Mouse (Mus musculus) limb, embryonic 10.5 days (tissue): ENCODE measurements around the gene Zfhx3. TPM values are rescaled to one million over a fixed set of nuclear protein-coding genes. Genes with fewer than 3 reads are reported as not detected.
"Not testable (repeated sequence)": the region's sequence is repeated elsewhere in the genome, so short reads cannot be mapped to it uniquely, and the experiment has no call there.

Experiments used
- DNase-seq: peaks from one replicate; pipeline ENCODE4 v3.0.0-alpha.2; 2017; ENCODE audit warnings: low spot score
- H3K27ac ChIP-seq: fragments of 300-500 bp; sonication (generic); 2 replicates; pipeline ENCODE4 v1.5.1; 2016; ENCODE audit warnings: mild to moderate bottlenecking
- H3K27me3 ChIP-seq: fragments of 300-500 bp; sonication (generic); 2 replicates; pipeline ENCODE4 v1.6.1; 2016; ENCODE audit warnings: low read depth, mild to moderate bottlenecking; ENCODE audit not compliant: poor library complexity, severe bottlenecking
- H3K36me3 ChIP-seq: fragments of 300-500 bp; sonication (generic); 2 replicates; pipeline ENCODE4 v1.6.1; 2016; ENCODE audit warnings: mild to moderate bottlenecking, moderate library complexity
- H3K4me1 ChIP-seq: fragments of 300-500 bp; sonication (generic); 2 replicates; pipeline ENCODE4 v1.6.1; 2016
- H3K4me3 ChIP-seq: fragments of 300-500 bp; sonication (generic); 2 replicates; pipeline ENCODE4 v1.5.1; 2016; ENCODE audit warnings: mild to moderate bottlenecking, moderate library complexity
- H3K9me3 ChIP-seq: fragments of 300-500 bp; sonication (generic); replicated peaks from 2 replicates; pipeline ENCODE4 v1.6.1; 2016; ENCODE audit warnings: mild to moderate bottlenecking
- whole genome bisulfite sequencing: fragments of 180-500 bp; shearing (Covaris S2); methylation state at CpG from one replicate; pipeline ENCODE4 v1.1.7; 2016; 5-methylcytosine and 5-hydroxymethylcytosine counted together
- polyA plus RNA-seq: library from polyadenylated mRNA; unstranded; fragments of >200 nt; fragmentation: Nextera tagmentation; extraction: Ambion mirVana; gene quantifications from 2 replicates; pipeline ENCODE4 v1.2.1, GENCODE M21; 2016

Gene Zfhx3
- 15.8 and 28.1 TPM in 2 replicates for polyA plus RNA-seq

DNA sequence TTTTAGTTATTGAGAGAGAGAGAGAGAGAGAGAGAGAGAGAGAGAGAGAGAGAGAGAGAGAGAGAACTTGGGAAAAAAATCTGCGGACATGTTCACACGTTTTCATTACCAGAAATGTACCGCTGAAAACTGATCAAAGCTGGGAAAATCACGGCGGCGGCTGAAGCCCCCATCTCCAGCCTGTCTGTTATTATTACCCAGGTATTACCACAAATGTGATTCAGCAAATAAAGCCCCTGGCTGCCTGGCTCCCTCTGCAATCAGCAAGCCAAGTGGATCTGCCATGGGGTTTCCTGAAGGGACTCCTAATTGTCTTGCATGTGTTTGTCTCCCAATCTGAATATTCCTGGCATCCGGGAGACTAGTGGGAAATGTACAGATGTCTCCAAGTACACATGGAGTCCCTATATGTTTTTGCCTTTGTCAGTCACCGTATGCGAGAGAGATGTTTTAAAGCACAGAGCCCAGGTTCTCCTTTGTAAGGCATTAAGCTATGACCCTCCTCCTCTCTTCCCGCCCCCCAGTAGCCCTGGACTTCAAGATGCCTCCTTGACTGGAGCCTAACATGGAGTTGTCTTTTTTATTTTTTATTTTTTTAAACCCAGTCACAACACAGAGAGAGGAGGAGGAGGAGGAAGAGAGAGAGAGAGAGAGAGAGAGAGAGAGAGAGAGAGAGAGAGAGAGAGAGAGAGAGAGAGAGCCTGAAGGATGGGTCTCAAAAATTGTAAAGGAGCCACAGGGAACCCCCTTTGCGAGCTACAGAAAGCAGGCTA, at the start of gene Zfhx3:
Gene Zfhx3 (plus strand): TSS at position 723 of the 773 bp plus-strand sequence.
- peak within 1 kb of the TSS; percentile 43 for H3K4me3 ChIP-seq
- H3K27ac ChIP-seq = peak within 1 kb of the TSS; percentile 72
- peaks cover 68% of the 10 kb centered on the region for H3K4me1 ChIP-seq
- H3K9me3 ChIP-seq = no peaks in the 10 kb centered on the region
- peaks cover 36% of the 10 kb centered on the region for H3K27me3 ChIP-seq
- 20% methylated on average over 11 of the region's 11 CpGs for WGBS
- DNase-seq = no peak
- H3K36me3 ChIP-seq = no peaks in the 10 kb centered on the region

DNA sequence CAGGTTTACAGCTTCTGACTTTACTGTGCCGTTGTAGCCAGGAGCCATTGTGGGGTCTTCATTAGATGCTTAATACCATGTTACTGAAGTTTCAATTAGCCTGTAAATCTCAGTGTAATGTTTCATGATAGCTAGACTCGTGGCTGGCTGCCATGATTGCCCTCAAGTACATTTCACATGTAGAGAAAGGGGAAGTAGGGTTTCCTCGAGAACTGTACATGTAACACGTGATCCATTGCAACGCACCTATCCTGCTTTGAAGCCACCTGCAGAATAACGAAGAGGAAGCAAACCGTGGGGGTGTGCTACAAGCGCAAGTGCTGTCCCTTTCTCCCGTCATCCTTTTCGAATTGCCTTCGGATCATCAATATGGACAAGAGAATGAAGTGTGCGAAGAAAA, 23.5 kb upstream of the Zfhx3 start:
- Histone ChIP-seq H3K27ac (no peak overlapping the region), H3K9me3 (no peaks in the 10 kb centered on the region), H3K4me3 (no peak overlapping the region), H3K36me3 (no peaks in the 10 kb centered on the region), H3K4me1 (0 out of 2 replicates have a peak, but pooled peaks cover 3% of the 10 kb centered on the region), H3K27me3 (no peaks in the 10 kb centered on the region)
- 92% methylated on average over 12 of the region's 12 CpGs for WGBS
- DNase-seq = no peak

- Histone ChIP-seq H3K4me1 (peaks cover 10% of the 10 kb centered on the region; the same call in 1 of the 2 replicates), H3K27me3 (no peaks in the 10 kb centered on the region), H3K9me3 (no peaks in the 10 kb centered on the region), H3K36me3 (no peaks in the 10 kb centered on the region), H3K27ac (no peak overlapping the region), H3K4me3 (no peak overlapping the region)
- 85% methylated on average over 15 of the region's 15 CpGs for WGBS
- no peak for DNase-seq
Measured at GRCm38 (mm10) chr8:107926149-107926548, 16.3 kb upstream of the Zfhx3 start.

- WGBS = 93% methylated on average over 4 of the region's 4 CpGs
- H3K4me3 ChIP-seq = no peak overlapping the region
- no peak for DNase-seq
- H3K27ac ChIP-seq = no peak overlapping the region
- H3K27me3 ChIP-seq = no peaks in the 10 kb centered on the region
- H3K9me3 ChIP-seq = no peaks in the 10 kb centered on the region
- H3K4me1 ChIP-seq = peaks cover 19% of the 10 kb centered on the region
- no peaks in the 10 kb centered on the region for H3K36me3 ChIP-seq
Measured at GRCm38 (mm10) chr8:107936725-107937124, 5.7 kb upstream of the Zfhx3 start.

DNA sequence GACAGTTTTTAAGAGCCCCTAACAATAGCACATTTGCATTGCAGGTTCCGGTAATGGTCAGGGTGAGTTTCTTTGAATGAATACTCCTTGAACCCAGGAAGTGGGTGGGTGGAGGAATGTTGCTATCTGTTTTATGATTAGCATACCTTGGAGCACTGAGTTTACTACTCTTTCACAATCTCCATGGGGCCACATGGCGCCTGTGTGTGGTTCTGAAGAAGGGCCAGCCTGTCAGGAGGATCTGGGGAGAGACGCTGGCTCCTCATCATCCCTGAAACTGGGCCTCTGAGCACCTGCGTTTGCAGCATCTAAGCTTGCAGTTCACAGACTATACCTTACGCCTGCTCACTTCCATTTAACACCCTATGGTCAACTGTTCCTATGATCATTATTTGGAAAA, 4.2 kb upstream of the Zfhx3 start:
- Histone ChIP-seq H3K4me1 (peaks cover 35% of the 10 kb centered on the region), H3K27me3 (peaks cover 13% of the 10 kb centered on the region)
- H3K4me3 ChIP-seq, H3K36me3 ChIP-seq, H3K27ac ChIP-seq, H3K9me3 ChIP-seq: not testable (repeated sequence)
- WGBS = 93% methylated on average over 5 of the region's 5 CpGs
- peak; percentile 16 for DNase-seq

DNA sequence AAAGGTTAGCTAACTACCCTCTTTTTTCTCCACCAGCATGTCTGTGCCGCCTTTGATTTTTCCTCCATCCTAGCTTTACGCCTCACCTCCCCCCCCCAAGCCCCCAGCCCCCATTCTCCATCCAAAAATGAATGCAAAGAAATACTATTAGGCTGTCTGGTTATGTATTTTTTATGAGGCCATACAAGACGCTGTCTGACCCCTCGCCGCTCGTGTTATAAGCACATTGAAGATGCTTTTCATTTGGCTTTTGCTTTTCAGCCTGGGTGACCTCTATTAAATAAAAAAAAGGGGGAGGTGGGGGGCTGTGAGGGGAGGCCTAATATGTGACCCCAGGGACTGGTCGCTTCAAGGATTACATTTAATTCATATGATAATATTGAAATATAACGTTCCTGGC, 2.3 kb upstream of the Zfhx3 start:
- no peak overlapping the region for H3K4me3 ChIP-seq
- DNase-seq = no peak
- no peak overlapping the region for H3K27ac ChIP-seq
- H3K36me3 ChIP-seq = no peaks in the 10 kb centered on the region
- peaks cover 51% of the 10 kb centered on the region for H3K4me1 ChIP-seq
- peaks cover 31% of the 10 kb centered on the region for H3K27me3 ChIP-seq
- 78% methylated on average over 8 of the region's 8 CpGs for WGBS
- no peaks in the 10 kb centered on the region for H3K9me3 ChIP-seq

DNA sequence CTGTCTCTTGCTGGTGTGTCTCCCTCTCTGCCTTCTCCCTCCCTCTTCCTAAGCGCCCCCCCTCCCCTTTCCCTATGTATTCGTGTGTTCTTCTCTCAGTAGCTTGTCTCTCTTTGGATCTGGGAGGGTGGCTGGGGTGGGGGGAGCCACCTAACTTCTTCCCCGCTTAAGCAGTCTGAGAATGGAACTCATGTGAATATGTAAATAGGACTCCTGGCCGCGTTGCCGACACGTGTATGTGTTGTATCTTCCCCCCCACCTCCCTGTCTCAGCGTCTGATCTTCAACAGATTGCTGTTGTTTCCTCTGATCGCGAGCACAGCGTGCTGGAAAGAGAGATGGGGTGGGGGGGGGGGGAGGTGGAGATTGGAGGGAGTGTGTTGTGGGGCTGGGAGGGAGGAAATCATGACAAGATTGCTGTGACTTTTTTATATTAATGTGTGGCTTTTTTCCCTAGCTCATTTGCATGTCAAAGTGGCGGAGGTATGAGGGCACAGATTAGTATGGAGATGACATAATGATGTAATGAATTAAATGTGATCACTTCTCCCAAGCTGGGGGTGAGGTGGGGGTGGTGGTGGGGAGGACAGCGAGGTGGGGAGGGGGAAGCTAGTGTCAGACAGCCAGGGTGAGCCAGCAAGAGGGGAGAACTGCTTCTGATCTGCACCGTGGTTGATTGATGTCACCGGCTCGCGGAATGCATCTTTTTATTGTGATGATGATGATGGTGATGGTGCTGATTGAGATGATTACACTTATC, 487 bp downstream of the Zfhx3 start:
- Histone ChIP-seq H3K4me1 (peaks cover 76% of the 10 kb centered on the region), H3K27ac (peak overlapping the region; percentile 72), H3K4me3 (peak overlapping the region; percentile 43), H3K36me3 (no peaks in the 10 kb centered on the region), H3K27me3 (peaks cover 36% of the 10 kb centered on the region), H3K9me3 (no peaks in the 10 kb centered on the region)
- DNase-seq = peak; percentile 56
- WGBS = 2% methylated on average over 17 of the region's 17 CpGs

GRCm38 (mm10) chr8:107943550-107944348, 1.3 kb downstream of the Zfhx3 start:
- peaks cover 84% of the 10 kb centered on the region for H3K4me1 ChIP-seq
- peak overlapping the region; percentile 77; the same call in 1 of the 2 replicates for H3K27ac ChIP-seq

DNA sequence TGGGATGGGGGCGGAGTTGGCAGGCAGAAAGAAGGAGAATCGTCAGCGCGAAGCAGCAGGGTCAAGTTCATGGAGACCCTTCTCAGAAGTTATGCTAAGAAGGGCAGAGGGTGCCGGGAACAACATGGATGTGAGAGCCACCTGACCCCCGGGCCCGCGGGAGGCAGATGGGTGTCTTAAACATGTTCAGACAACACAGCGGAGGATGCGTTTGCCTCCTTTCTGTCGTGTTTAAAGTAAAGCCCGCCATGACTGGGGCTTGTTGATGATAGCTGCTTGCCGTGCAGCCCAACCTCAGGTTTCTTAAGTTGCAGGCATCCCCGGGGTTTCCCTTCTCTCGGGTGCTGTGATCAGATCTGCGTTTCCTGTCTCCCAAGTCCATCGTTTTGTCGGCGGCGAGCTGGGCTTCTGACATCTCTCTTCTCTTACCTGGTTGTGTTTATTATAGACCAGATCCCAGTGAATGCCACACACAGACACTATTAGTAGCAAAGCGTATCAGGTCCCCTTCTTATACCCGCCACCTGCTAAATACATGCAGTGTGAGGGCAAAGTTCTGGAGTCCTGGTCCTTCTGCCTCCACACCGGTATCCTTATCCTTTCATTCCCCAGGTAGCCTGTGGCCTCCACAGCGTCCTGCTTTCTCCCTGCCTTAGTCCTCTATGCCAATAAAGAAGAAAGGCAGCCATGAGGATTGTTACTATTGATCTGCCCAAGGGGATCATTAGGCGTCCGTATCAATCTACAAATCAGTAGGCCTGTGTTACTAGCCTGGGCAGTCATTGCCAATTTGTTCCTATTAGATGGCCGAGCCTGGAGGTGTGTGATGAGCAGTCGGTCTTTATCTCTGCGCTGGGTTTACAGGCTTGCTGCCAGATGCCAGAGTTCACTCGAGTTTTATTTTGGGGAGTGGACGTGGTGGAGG, 2.5 kb downstream of the Zfhx3 start:
- Histone ChIP-seq H3K4me3 (peak overlapping the region; percentile 47), H3K36me3 (no peaks in the 10 kb centered on the region), H3K27me3 (peaks cover 36% of the 10 kb centered on the region), H3K9me3 (no peaks in the 10 kb centered on the region), H3K27ac (peak overlapping the region; percentile 77), H3K4me1 (peaks cover 86% of the 10 kb centered on the region)
- peak; percentile 47 for DNase-seq
- WGBS = 9% methylated on average over 31 of the region's 31 CpGs

More at GRCm38 (mm10) chr8:107943550-107944348, 1.3 kb downstream of the Zfhx3 start:
- no peak for DNase-seq
- Histone ChIP-seq H3K36me3 (no peaks in the 10 kb centered on the region), H3K27me3 (peaks cover 36% of the 10 kb centered on the region), H3K4me3 (peak overlapping the region; percentile 47), H3K9me3 (no peaks in the 10 kb centered on the region)
- WGBS = 13% methylated on average over 10 of the region's 10 CpGs

GRCm38 (mm10) chr8:107946888-107947287, 4.4 kb downstream of the Zfhx3 start:
- no peak for DNase-seq
- H3K27me3 ChIP-seq = peaks cover 36% of the 10 kb centered on the region
- H3K36me3 ChIP-seq = no peaks in the 10 kb centered on the region
- H3K4me3 ChIP-seq = no peak overlapping the region
- 68% methylated on average over 5 of the region's 5 CpGs for WGBS
- H3K9me3 ChIP-seq = no peaks in the 10 kb centered on the region
- H3K27ac ChIP-seq = peak overlapping the region; percentile 84; the same call in 1 of the 2 replicates
- peaks cover 93% of the 10 kb centered on the region for H3K4me1 ChIP-seq

- H3K9me3 ChIP-seq = no peaks in the 10 kb centered on the region
- H3K4me1 ChIP-seq = peaks cover 43% of the 10 kb centered on the region
- no peak for DNase-seq
- peak overlapping the region; percentile 2; the same call in 1 of the 2 replicates for H3K27ac ChIP-seq
- H3K4me3 ChIP-seq = no peak overlapping the region
- 68% methylated on average over 3 of the region's 3 CpGs for WGBS
- H3K27me3 ChIP-seq = no peaks in the 10 kb centered on the region
- no peaks in the 10 kb centered on the region for H3K36me3 ChIP-seq
Measured at GRCm38 (mm10) chr8:107955887-107956286, 13.4 kb downstream of the Zfhx3 start.

DNA sequence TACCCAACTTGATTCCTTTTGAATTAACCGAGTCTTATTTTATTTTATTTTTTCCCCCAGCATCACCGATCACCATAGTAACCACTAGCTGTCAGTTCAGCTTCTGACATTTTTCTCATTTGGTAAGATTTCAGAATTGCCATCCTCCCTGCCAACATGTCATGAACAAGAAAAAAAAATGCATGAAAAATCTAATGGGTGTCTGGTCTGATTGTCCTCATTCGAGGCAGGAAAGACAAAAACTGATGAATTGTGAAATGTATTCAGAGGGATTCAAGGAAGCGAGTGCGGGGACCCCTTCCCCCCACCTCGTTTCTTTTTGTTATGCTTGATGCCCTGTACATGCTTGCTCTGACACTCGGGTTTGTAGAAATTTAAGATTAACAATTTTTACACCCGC, 15.1 kb downstream of the Zfhx3 start:
- DNase-seq = no peak
- Histone ChIP-seq H3K4me3 (no peak overlapping the region), H3K27ac (no peak overlapping the region), H3K4me1 (peaks cover 32% of the 10 kb centered on the region), H3K36me3 (no peaks in the 10 kb centered on the region), H3K9me3 (no peaks in the 10 kb centered on the region), H3K27me3 (no peaks in the 10 kb centered on the region)
- WGBS = 85% methylated on average over 8 of the region's 8 CpGs
